Mouse (Mus musculus): Measurements from ENCODE around the gene Cfap100.

Cfap100 gene

GRCm38 (mm10) chr6:90381465-90381864, 47.1 kb downstream of the Cfap100 start:
- in situ Hi-C loops (cut with MboI, MseI): no loop called here

GRCm38 (mm10) chr6:90377708-90378107, 50.9 kb downstream of the Cfap100 start:
- in situ Hi-C loops (cut with MboI, MseI): loop anchor here (10.0 kb wide), 1 partner anchor 1913 kb away; the partner anchor contains the start of gene Ruvbl1

GRCm38 (mm10) chr6:90374647-90375046, 54.0 kb downstream of the Cfap100 start:
- in situ Hi-C loops (cut with MboI, MseI): loop anchor here (10.0 kb wide), 1 partner anchor 1910 kb away; the partner anchor contains the start of gene Ruvbl1

GRCm38 (mm10) chr6:90369725-90370553, 58.7 kb downstream of the Cfap100 start:
- in situ Hi-C loops (cut with MboI, MseI): loop anchor here (10.0 kb wide), 1 partner anchor 1905 kb away; the partner anchor contains the start of gene Ruvbl1

DNA sequence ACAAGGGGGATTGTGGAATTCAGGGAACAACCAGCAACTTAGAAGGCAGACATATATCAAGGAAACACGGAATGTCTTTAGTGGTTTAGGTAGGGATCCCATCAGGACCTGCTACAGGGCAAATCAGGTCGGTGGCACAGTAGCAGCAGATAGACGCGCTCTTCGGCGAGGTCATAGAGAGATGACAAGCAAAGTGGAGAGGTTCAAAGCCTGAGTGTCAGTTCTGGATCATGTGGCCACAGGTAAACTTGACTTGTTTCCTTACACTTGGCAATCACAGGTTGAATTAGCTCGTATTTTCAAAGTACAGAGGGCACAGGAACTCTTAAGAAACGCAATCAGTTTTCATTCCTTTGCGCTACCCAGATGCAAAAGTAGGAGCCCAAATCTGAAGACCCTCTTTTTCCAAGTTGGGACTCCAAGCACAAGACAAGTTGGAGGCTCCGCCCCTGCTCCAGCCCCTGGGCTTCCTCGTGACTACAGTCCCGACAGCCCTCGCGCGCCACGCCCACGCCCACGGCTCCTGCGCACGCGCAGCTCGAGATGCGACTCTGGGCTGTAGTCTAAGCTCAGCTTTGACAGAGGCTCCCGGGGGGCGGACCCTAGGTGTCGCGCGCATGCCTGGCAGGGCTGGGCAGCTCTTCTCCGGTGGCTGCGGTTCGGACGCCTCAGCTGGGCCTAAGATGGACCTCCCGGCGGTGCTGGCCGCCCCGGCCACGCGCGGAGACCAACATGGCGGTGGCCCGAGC, 59.4 kb downstream of the Cfap100 start, which contains the start of gene Zxdc:
Zxdc (plus strand) TSS at position 517 of the 749 bp plus-strand sequence.
- in situ Hi-C loops (cut with MboI, MseI): no loop called here

GRCm38 (mm10) chr6:90363301-90363700, 65.3 kb downstream of the Cfap100 start:
- in situ Hi-C loops (cut with MboI, MseI): no loop called here

GRCm38 (mm10) chr6:90360922-90361614, 67.5 kb downstream of the Cfap100 start:
- in situ Hi-C loops (cut with MboI, MseI): no loop called here

DNA sequence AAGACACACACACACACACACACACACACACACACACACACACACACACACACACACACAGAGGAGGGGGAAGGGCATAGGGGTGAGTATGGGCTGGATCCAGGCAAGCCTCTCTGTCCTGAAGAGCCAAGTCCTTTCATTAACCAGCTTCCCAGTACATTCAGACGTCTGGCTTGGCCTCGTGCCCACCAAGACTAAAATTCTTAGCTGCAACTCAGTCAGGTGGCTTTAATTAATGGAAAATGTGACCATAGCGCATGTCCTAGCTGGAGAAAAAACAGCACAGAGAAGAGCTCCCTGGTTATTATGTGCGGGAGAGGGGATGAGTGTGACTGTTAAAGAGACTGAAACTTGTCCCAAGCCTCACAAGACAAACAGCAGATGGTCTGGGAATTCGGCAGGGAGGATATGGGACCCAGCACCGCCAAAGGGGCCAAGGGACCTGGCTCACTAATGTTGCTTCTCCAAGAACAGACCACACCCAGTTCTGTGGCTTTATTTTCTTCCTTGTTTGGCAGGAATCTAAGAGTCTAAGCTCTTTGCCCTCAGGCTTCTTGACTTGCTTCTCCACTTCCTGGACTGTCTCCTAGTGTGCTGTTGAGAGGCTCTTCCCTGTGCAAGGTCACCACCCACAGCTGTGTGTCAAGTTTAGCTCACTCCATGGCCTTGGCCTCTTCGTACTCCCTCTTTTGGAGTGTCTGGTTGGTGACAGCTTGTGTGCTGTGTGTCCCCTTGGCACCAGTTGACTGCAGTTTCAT, 68.4 kb downstream of the Cfap100 start:
- in situ Hi-C loops (cut with MboI, MseI): no loop called here

GRCm38 (mm10) chr6:90359445-90359844, 69.2 kb downstream of the Cfap100 start:
- in situ Hi-C loops (cut with MboI, MseI): no loop called here

DNA sequence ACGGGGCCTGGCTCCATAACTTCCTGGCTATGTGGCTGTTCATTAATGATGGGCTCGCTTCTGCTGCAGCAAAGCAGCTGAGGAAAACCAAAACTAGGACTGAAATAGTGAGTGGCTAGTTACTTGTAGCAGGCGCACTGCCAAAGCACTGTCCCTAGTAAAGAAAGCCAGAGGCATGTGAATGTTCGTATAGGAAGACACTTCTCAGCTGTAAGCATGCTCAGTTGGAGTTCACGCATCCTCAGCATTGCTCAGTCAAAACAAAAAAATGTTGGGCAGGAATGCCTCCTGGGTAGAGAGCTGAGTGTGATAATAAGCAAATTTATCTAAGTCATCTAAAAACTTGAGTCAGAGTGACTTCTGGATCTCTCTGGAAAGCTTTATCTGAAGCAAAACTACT, 70.5 kb downstream of the Cfap100 start:
- in situ Hi-C loops (cut with MboI, MseI): no loop called here
